Mouse (Mus musculus) heart, embryonic 11.5 days (tissue): ENCODE results near the gene Sgf29. TPM values are rescaled to one million over a fixed set of nuclear protein-coding genes. Genes with fewer than 3 reads are reported as not detected.

Source experiments
- ATAC-seq: fragments of 200-750 bp; cut with Nextera tagmentation; replicated peaks from 2 replicates; pipeline ENCODE4 v1.8.0; 2017; ENCODE audit warnings: moderate library complexity; ENCODE audit not compliant: insufficient number of reproducible peaks, low FRiP score, low TSS enrichment
- H3K27ac ChIP-seq: fragments of 300-500 bp; sonication (generic); 2 replicates; pipeline ENCODE4 v1.5.1; 2014; ENCODE audit warnings: mild to moderate bottlenecking, low read depth, low read length
- H3K27me3 ChIP-seq: fragments of 300-500 bp; sonication (generic); 2 replicates; pipeline ENCODE4 v1.6.1; 2014; ENCODE audit warnings: mild to moderate bottlenecking, low read length, mixed read lengths; ENCODE audit not compliant: control insufficient read depth, insufficient read depth
- H3K36me3 ChIP-seq: fragments of 300-500 bp; sonication (generic); 2 replicates; pipeline ENCODE4 v1.6.1; 2014; ENCODE audit warnings: mild to moderate bottlenecking, low read length, moderate library complexity, mixed read lengths; ENCODE audit not compliant: control insufficient read depth, insufficient read depth
- H3K4me1 ChIP-seq: fragments of 300-500 bp; sonication (generic); 2 replicates; pipeline ENCODE4 v1.6.1; 2014; ENCODE audit warnings: low read length; ENCODE audit not compliant: control insufficient read depth, insufficient read depth
- H3K4me2 ChIP-seq: fragments of 300-500 bp; sonication (generic); 2 replicates; pipeline ENCODE4 v1.6.1; 2014; ENCODE audit warnings: mild to moderate bottlenecking, moderate library complexity
- H3K4me3 ChIP-seq: fragments of 300-500 bp; sonication (generic); 2 replicates; pipeline ENCODE4 v1.5.1; 2014; ENCODE audit warnings: low read depth, low read length
- H3K9ac ChIP-seq: fragments of 300-500 bp; sonication (generic); 2 replicates; pipeline ENCODE4 v1.6.1; 2014; ENCODE audit warnings: mild to moderate bottlenecking, low read depth, low read length, moderate library complexity
- H3K9me3 ChIP-seq: fragments of 300-500 bp; sonication (generic); replicated peaks from 2 replicates; pipeline ENCODE4 v1.6.1; 2016; ENCODE audit warnings: low read length; ENCODE audit not compliant: control insufficient read depth
- WGBS: fragments of 180-500 bp; shearing (Covaris S2); extraction: QIAGEN DNeasy Blood & Tissue Kit; methylation state at CpG from one replicate; pipeline ENCODE4 v1.1.7; 2014; ENCODE audit not compliant: insufficient replicate concordance; 5-methylcytosine and 5-hydroxymethylcytosine counted together
- polyA plus RNA-seq: library from polyadenylated mRNA; unstranded; fragments of >200 nt; fragmentation: Nextera tagmentation; extraction: Ambion mirVana; gene quantifications from 2 replicates; pipeline ENCODE4 v1.2.1, GENCODE M21; 2014

Gene Sgf29
- polyA plus RNA-seq, 1 experiment from 2014 or later = 28.9 TPM

DNA sequence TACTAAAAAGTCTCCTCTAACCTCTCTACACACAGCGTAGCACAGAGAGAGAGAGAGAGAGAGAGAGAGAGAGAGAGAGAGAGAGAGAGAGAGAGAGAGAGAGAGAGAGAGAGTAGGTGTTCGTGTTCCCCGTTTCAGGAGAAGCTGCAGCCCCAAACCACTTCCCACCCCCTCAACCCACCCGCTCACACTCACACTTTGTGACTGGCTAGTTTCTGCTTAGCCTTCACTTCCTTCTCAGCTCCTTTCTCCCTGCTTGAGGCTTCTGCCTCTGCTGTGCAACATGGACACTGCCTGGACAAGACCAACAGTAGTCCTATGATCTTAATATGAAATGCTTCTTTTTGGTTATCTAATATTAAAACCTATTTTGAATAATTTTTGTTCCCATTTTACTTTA lies 61.2 kb downstream of the Sgf29 start:
- Histone ChIP-seq H3K4me2 (no peak overlapping the region), H3K9me3 (no peaks in the 10 kb centered on the region; the same call in 1 of the 2 replicates), H3K9ac (no peak overlapping the region), H3K36me3 (no peaks in the 10 kb centered on the region), H3K4me3 (no peak overlapping the region), H3K27ac (no peak overlapping the region), H3K4me1 (no peaks in the 10 kb centered on the region), H3K27me3 (peaks cover 10% of the 10 kb centered on the region)
- no peak for ATAC-seq
- WGBS = 35% methylated on average over 3 of the region's 4 CpGs

DNA sequence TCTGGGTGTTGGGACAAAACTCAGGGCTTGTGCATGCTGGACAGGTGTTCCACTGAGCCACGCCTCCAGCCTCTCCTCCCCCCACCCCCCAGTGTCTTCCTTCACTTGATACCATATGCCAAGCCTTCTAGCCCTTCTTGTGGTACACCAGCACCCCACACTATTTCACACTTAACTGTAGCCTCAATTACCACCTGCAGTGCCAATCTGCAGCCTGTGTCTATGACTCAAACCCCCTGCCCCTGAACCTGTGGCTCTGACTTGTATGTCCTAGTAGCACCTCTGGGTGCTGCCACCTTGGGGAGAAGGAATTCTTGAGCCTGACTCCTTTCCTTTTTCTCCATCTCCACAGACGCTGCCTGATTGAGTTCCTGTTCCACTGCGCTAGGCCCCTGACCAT lies 62.8 kb downstream of the Sgf29 start:
- Histone ChIP-seq H3K4me2 (no peak overlapping the region), H3K4me3 (no peak overlapping the region), H3K9ac (no peak overlapping the region), H3K4me1 (no peaks in the 10 kb centered on the region), H3K27me3 (no peaks in the 10 kb centered on the region), H3K9me3 (no peaks in the 10 kb centered on the region; the same call in 1 of the 2 replicates), H3K27ac (no peak overlapping the region), H3K36me3 (no peaks in the 10 kb centered on the region)
- no peak for ATAC-seq
- 78% methylated on average over 3 of the region's 3 CpGs for WGBS

DNA sequence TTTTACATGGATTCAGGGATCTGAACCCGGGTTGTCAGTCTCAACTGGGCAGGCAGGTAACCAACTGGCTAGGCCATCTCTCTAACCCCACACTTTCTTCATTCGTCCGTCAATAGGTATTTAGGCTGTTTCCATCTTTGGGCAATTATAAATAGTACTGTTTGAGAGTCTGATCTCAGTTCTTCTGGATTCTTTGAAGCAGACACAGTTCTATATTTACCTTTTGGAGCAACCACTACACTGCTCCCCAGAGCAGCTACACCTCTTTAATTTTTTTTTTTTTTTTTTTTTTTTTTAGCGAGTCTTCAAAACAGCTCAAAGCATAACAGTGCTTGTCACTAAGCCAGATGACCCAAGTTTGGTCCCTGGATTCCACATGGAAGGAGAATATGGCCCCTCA lies 66.6 kb downstream of the Sgf29 start:
- H3K27me3 ChIP-seq = no peaks in the 10 kb centered on the region
- no peak overlapping the region for H3K9ac ChIP-seq
- no peak for ATAC-seq
- 67% methylated on average over 4 of the region's 4 CpGs for WGBS
- H3K36me3 ChIP-seq = no peaks in the 10 kb centered on the region
- no peaks in the 10 kb centered on the region for H3K9me3 ChIP-seq
- no peak overlapping the region for H3K4me2 ChIP-seq
- H3K4me3 ChIP-seq = no peak overlapping the region
- H3K27ac ChIP-seq = no peak overlapping the region
- no peaks in the 10 kb centered on the region for H3K4me1 ChIP-seq

DNA sequence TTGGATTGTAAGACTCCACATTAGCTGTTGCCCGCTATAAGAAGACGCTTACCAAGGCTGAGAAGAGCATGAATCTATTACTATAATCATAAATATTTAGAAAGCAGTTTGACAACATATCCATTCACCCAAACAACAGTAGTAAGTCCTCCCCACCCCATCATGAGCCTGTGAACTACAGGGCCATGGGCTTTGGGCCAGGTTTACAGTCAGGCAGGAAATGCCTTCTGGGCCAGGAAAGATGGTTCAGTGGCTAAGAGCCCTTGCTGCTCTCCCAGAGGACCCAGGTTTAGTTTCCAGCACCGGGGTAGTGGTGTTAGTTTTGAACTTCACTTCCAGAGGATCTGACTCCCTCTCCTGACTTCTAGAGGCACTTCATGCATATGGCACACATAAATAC lies 68.5 kb downstream of the Sgf29 start:
- no peaks in the 10 kb centered on the region for H3K36me3 ChIP-seq
- H3K27me3 ChIP-seq = no peaks in the 10 kb centered on the region
- no peak overlapping the region for H3K9ac ChIP-seq
- H3K9me3 ChIP-seq = no peaks in the 10 kb centered on the region
- no peak overlapping the region for H3K27ac ChIP-seq
- H3K4me1 ChIP-seq = no peaks in the 10 kb centered on the region
- ATAC-seq = no peak
- WGBS = 81% methylated on average over 3 of the region's 3 CpGs
- no peak overlapping the region for H3K4me3 ChIP-seq
- no peak overlapping the region for H3K4me2 ChIP-seq

DNA sequence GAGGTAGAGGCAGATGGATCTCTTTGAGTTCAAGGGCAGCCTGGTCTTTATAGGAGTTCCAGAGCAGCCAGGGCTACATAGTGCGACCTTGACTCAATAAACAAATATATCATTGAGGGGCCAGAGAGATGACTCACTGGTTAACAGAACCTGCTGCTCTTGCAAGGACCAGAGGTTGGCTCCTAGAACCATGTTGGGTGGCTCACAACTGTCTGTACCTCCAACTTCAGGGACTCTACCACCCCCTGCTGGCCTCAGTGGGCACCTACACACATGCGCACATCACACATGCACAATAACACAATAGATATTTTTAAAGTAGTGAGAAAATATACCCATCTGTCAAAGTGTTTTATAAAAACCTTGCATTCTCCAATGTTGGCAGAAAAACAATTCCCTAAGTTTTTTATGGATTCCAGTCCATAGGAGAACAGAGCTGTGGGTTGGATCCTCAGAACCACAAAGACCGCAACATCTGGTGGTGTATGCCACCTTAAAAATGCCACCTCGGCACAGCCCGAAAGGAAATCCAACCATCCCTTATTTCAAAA lies 69.8 kb downstream of the Sgf29 start:
- 91% methylated on average over 5 of the region's 5 CpGs for WGBS
- H3K4me2 ChIP-seq = no peak overlapping the region
- H3K27me3 ChIP-seq = no peaks in the 10 kb centered on the region
- no peak overlapping the region for H3K27ac ChIP-seq
- no peak for ATAC-seq
- H3K4me3 ChIP-seq = no peak overlapping the region
- no peaks in the 10 kb centered on the region for H3K36me3 ChIP-seq
- H3K9me3 ChIP-seq = no peaks in the 10 kb centered on the region
- H3K9ac ChIP-seq = no peak overlapping the region
- no peaks in the 10 kb centered on the region for H3K4me1 ChIP-seq

DNA sequence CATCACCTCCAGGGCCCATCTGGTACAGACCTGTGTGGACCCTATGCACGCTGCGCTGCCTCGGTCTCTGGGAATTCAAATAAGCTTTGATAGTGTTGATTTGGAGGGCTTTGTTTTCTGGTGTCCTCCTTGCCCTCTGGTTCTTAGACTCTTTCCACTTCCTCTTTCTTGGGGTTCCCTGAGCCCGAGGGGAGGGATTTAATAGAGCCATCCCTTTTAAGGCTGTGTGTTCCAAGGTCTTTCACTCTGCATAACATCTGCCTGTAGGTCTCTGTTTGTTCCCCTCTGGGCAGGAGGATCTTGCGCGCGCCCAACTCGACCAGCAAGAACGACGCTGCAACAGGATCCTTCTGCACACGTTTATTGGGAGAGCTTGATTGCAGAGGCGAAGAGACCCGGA lies 72.5 kb downstream of the Sgf29 start:
- 86% methylated on average over 13 of the region's 13 CpGs for WGBS
- no peaks in the 10 kb centered on the region for H3K9me3 ChIP-seq
- no peak overlapping the region for H3K4me2 ChIP-seq
- H3K27me3 ChIP-seq = no peaks in the 10 kb centered on the region
- H3K4me3 ChIP-seq = no peak overlapping the region
- H3K36me3 ChIP-seq = no peaks in the 10 kb centered on the region
- H3K27ac ChIP-seq = no peak overlapping the region
- no peak for ATAC-seq
- H3K9ac ChIP-seq = no peak overlapping the region
- no peaks in the 10 kb centered on the region for H3K4me1 ChIP-seq

Other genes starting within 250 kb of the Sgf29 start
- not detected in 2 replicates for gene Cd19, start 234.4 kb upstream of the Sgf29 start, polyA plus RNA-seq
- 18.1 and 23.0 TPM in 2 replicates for gene Rabep2, start 220.6 kb upstream of the Sgf29 start, polyA plus RNA-seq
- 5.0 and 7.5 TPM in 2 replicates for gene Atp2a1, start 186.2 kb upstream of the Sgf29 start, polyA plus RNA-seq
- gene Sh2b1, start 173.9 kb upstream of the Sgf29 start, polyA plus RNA-seq = 33.7 and 36.0 TPM in 2 replicates
- gene Tufm, start 161.9 kb upstream of the Sgf29 start, polyA plus RNA-seq = 167 and 187 TPM in 2 replicates
- 38.2 and 39.9 TPM in 2 replicates for gene Atxn2l, start 145.9 kb upstream of the Sgf29 start, polyA plus RNA-seq
- 129 and 133 TPM in 2 replicates for gene Eif3c, start 82.9 kb upstream of the Sgf29 start, polyA plus RNA-seq
- gene Apobr, start 64.4 kb upstream of the Sgf29 start, polyA plus RNA-seq = 0.13 and 0.31 TPM in 2 replicates
- gene Cln3, start 63.5 kb upstream of the Sgf29 start, polyA plus RNA-seq = 16.3 and 19.7 TPM in 2 replicates
- gene Il27, start 54.4 kb upstream of the Sgf29 start, polyA plus RNA-seq = not detected in 2 replicates
- 1.2 and 2.8 TPM in 2 replicates for gene Nupr1, start 18.4 kb upstream of the Sgf29 start, polyA plus RNA-seq
- gene Sult1a1, start 27.1 kb downstream of the Sgf29 start, polyA plus RNA-seq = 2.4 and 2.5 TPM in 2 replicates
- gene Bola2, start 46.1 kb downstream of the Sgf29 start, polyA plus RNA-seq = 120 and 126 TPM in 2 replicates
- 6.1 and 6.7 TPM in 2 replicates for gene Slx1b, start 46.5 kb downstream of the Sgf29 start, polyA plus RNA-seq
- 13.1 and 13.8 TPM in 2 replicates for gene Coro1a, start 58.5 kb downstream of the Sgf29 start, polyA plus RNA-seq
- 48.2 and 52.1 TPM in 2 replicates for gene Mapk3, start 110.3 kb downstream of the Sgf29 start, polyA plus RNA-seq
- gene Gdpd3, start 117.0 kb downstream of the Sgf29 start, polyA plus RNA-seq = 0.92 and 1.4 TPM in 2 replicates
- 79.6 and 84.9 TPM in 2 replicates for gene Ypel3, start 127.6 kb downstream of the Sgf29 start, polyA plus RNA-seq
- 0.31 and 0.45 TPM in 2 replicates for gene Tbx6, start 132.2 kb downstream of the Sgf29 start, polyA plus RNA-seq
- 204 and 213 TPM in 2 replicates for gene Ppp4c, start 143.2 kb downstream of the Sgf29 start, polyA plus RNA-seq
- gene Fam57b, start 148.4 kb downstream of the Sgf29 start, polyA plus RNA-seq = 0.40 and 0.41 TPM in 2 replicates
- gene 4930451I11Rik, start 182.3 kb downstream of the Sgf29 start, polyA plus RNA-seq = not detected in 2 replicates
- 0.17 and 0.96 TPM in 2 replicates for gene Doc2a, start 198.1 kb downstream of the Sgf29 start, polyA plus RNA-seq
- gene Hirip3, start 212.7 kb downstream of the Sgf29 start, polyA plus RNA-seq = 15.5 and 17.0 TPM in 2 replicates
- 69.8 and 76.1 TPM in 2 replicates for gene Ino80e, start 213.1 kb downstream of the Sgf29 start, polyA plus RNA-seq
- 19.4 and 25.9 TPM in 2 replicates for gene Taok2, start 235.4 kb downstream of the Sgf29 start, polyA plus RNA-seq